Mouse (Mus musculus): ENCODE results near the gene Olfr288. TPM values are rescaled to one million over a fixed set of nuclear protein-coding genes. Genes with fewer than 3 reads are reported as not detected.
A peak's percentile ranks its signal among the peaks of the same experiment; 100 is the strongest.

Olfr288 gene
- polyA plus RNA-seq, 1 experiment from 2014 or later: not detected

DNA sequence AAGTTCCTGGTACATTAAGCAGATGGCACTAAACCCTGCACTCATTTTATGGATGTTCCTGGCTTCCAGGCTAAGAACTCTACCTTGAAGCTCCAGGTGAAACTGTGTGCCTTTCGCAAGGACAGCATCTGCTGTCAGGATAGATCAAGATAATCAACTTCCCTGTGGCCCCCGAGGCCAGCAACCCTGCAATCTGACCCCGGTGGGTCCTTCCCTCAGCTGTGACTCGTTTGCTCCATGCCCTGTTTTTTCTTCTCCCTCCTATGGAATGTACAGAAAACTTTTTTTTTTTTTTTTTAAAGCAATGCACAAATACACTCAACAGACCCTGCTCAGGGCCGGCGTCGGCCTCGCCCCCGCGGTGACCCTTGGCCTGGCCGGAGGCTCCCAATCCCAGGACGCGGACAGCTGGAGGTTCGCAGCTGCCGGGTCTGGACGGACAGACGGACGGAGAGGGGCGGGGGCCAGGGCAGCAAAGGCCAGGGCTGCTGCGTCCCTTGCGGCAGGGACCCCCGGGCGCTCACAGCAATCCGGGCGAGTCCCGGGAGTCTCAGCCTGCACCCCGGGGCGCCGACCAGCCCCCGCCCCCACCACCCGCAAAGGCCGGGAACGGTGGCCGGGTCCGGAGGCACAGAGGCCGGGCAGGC is 50.4 kb downstream of the Olfr288 start:
- Histone ChIP-seq H3K27ac (ENCODE audit: low read length) (peak overlapping the region; percentile 76), H3K4me3 (ENCODE audit: low read depth, low read length) (peak overlapping the region; percentile 95), H3K27me3 (ENCODE audit: control insufficient read depth, insufficient read depth, low read depth, low read length) (no peaks in the 10 kb centered on the region), H3K36me3 (ENCODE audit: control insufficient read depth, insufficient read depth, low read length) (peaks cover 17% of the 10 kb centered on the region), H3K4me2 (ENCODE audit: low read length) (peak overlapping the region; percentile 85), H3K9me3 (replicated peaks; ENCODE audit: control insufficient read depth, low read length, poor library complexity, severe bottlenecking) (no peaks in the 10 kb centered on the region), H3K4me1 (ENCODE audit: control insufficient read depth, insufficient read depth, low read length) (peaks cover 13% of the 10 kb centered on the region), H3K9ac (ENCODE audit: low read depth, low read length) (peak overlapping the region; percentile 98)
- whole genome bisulfite sequencing: 2% methylated on average over 30 of the region's 36 CpGs
- peak; percentile 15 for ATAC-seq

- Histone ChIP-seq H3K4me1 (ENCODE audit: control insufficient read depth, insufficient read depth, low read length) (peaks cover 13% of the 10 kb centered on the region), H3K9me3 (replicated peaks; ENCODE audit: control insufficient read depth, low read length, poor library complexity, severe bottlenecking) (no peaks in the 10 kb centered on the region), H3K4me2 (ENCODE audit: low read length) (no peak overlapping the region), H3K36me3 (ENCODE audit: control insufficient read depth, insufficient read depth, low read length) (peaks cover 27% of the 10 kb centered on the region), H3K4me3 (ENCODE audit: low read depth, low read length) (no peak overlapping the region), H3K27me3 (ENCODE audit: control insufficient read depth, insufficient read depth, low read depth, low read length) (no peaks in the 10 kb centered on the region), H3K27ac (ENCODE audit: low read length) (no peak overlapping the region), H3K9ac (ENCODE audit: low read depth, low read length) (no peak overlapping the region)
- WGBS: 87% methylated on average over 9 of the region's 10 CpGs
- ATAC-seq: no peak
Measured at GRCm38 (mm10) chr15:98142515-98142914, 52.8 kb downstream of the Olfr288 start.

DNA sequence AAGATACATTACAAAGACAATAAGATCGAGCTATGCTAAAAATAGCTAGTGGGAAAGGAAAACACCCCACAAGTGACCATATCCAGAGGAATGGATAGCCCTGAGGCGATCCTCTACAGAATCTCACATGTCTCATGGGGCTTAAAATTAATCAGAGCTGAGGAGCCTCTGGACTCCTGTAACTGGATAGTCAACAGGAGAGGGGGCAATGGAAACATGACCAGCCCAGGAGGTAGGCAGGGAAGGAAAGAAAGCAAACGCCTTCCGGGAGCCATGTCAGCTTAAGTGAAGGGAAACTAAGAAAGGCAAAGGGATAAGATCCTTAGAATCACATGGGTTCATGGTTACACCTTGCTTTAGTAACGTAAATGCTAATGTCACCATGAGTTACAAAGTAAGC is 54.5 kb downstream of the Olfr288 start:
- Histone ChIP-seq H3K4me3 (ENCODE audit: low read depth, low read length) (no peak overlapping the region), H3K9me3 (replicated peaks; ENCODE audit: control insufficient read depth, low read length, poor library complexity, severe bottlenecking) (no peaks in the 10 kb centered on the region), H3K9ac (ENCODE audit: low read depth, low read length) (no peak overlapping the region), H3K4me1 (ENCODE audit: control insufficient read depth, insufficient read depth, low read length) (peaks cover 9% of the 10 kb centered on the region), H3K36me3 (ENCODE audit: control insufficient read depth, insufficient read depth, low read length) (peaks cover 42% of the 10 kb centered on the region), H3K4me2 (ENCODE audit: low read length) (no peak overlapping the region), H3K27me3 (ENCODE audit: control insufficient read depth, insufficient read depth, low read depth, low read length) (no peaks in the 10 kb centered on the region), H3K27ac (ENCODE audit: low read length) (no peak overlapping the region)
- 95% methylated on average over 5 of the region's 5 CpGs for WGBS
- ATAC-seq: no peak

DNA sequence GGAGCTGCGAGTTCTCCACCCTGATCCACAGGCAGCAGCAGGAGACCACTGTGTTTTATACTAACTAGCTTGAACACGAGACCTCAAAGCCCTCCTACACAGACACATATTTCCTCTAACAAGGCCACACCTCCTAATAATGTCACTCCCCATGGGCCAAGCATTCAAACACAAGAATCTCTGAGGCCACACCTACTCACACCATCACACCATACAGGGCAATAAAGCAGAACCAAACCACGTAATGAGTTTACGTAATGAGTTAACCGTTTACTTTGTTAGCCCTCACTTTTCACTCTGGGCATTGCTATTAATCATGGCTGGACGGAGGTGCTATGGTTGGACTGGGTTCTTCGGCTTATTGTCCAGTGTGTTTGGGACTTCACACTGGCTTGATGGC is 55.6 kb downstream of the Olfr288 start:
- H3K27ac ChIP-seq (ENCODE audit: low read length): no peak overlapping the region
- H3K27me3 ChIP-seq (ENCODE audit: control insufficient read depth, insufficient read depth, low read depth, low read length): no peaks in the 10 kb centered on the region
- H3K4me2 ChIP-seq (ENCODE audit: low read length): no peak overlapping the region
- H3K9ac ChIP-seq (ENCODE audit: low read depth, low read length): no peak overlapping the region
- H3K4me1 ChIP-seq (ENCODE audit: control insufficient read depth, insufficient read depth, low read length): peaks cover 8% of the 10 kb centered on the region
- no peaks in the 10 kb centered on the region for H3K9me3 ChIP-seq (replicated peaks; ENCODE audit: control insufficient read depth, low read length, poor library complexity, severe bottlenecking)
- ATAC-seq: no peak
- WGBS: 91% methylated on average over 7 of the region's 7 CpGs
- H3K36me3 ChIP-seq (ENCODE audit: control insufficient read depth, insufficient read depth, low read length): peaks cover 49% of the 10 kb centered on the region
- no peak overlapping the region for H3K4me3 ChIP-seq (ENCODE audit: low read depth, low read length)

- Histone ChIP-seq H3K27me3 (ENCODE audit: control insufficient read depth, insufficient read depth, low read depth, low read length) (no peaks in the 10 kb centered on the region), H3K36me3 (ENCODE audit: control insufficient read depth, insufficient read depth, low read length) (peaks cover 67% of the 10 kb centered on the region), H3K9me3 (replicated peaks; ENCODE audit: control insufficient read depth, low read length, poor library complexity, severe bottlenecking) (no peaks in the 10 kb centered on the region), H3K27ac (ENCODE audit: low read length) (no peak overlapping the region), H3K9ac (ENCODE audit: low read depth, low read length) (no peak overlapping the region), H3K4me1 (ENCODE audit: control insufficient read depth, insufficient read depth, low read length) (no peaks in the 10 kb centered on the region), H3K4me2 (ENCODE audit: low read length) (no peak overlapping the region), H3K4me3 (ENCODE audit: low read depth, low read length) (no peak overlapping the region)
- no peak for ATAC-seq
- 95% methylated on average over 9 of the region's 9 CpGs for WGBS
Measured at GRCm38 (mm10) chr15:98136871-98137270, 58.5 kb downstream of the Olfr288 start.

Other genes starting within 250 kb of the Olfr288 start
- gene Tmem106c, start 231.3 kb downstream of the Olfr288 start, polyA plus RNA-seq (2015; fragmentation: Nextera tagmentation; extraction: Ambion mirVana): 52.5 and 57.2 TPM in 2 replicates
- 22.6 and 34.8 TPM in 2 replicates for gene Col2a1, start 190.8 kb downstream of the Olfr288 start, polyA plus RNA-seq (2015; fragmentation: Nextera tagmentation; extraction: Ambion mirVana)
- gene Pfkm, start 103.0 kb downstream of the Olfr288 start, polyA plus RNA-seq (2015; fragmentation: Nextera tagmentation; extraction: Ambion mirVana): 93.9 and 102 TPM in 2 replicates
- 20.8 and 25.3 TPM in 2 replicates for gene Senp1, start 101.8 kb downstream of the Olfr288 start, polyA plus RNA-seq (2015; fragmentation: Nextera tagmentation; extraction: Ambion mirVana)
- gene Asb8, start 29.9 kb downstream of the Olfr288 start, polyA plus RNA-seq (2015; fragmentation: Nextera tagmentation; extraction: Ambion mirVana): 60.2 and 63.5 TPM in 2 replicates
- 118 and 146 TPM in 2 replicates for gene Ccdc184, start 28.4 kb downstream of the Olfr288 start, polyA plus RNA-seq (2015; fragmentation: Nextera tagmentation; extraction: Ambion mirVana)
- not detected in 2 replicates for gene Gm44579, start 25.4 kb upstream of the Olfr288 start, polyA plus RNA-seq (2015; fragmentation: Nextera tagmentation; extraction: Ambion mirVana)
- gene Olfr287, start 25.5 kb upstream of the Olfr288 start, polyA plus RNA-seq (2015; fragmentation: Nextera tagmentation; extraction: Ambion mirVana): 0.16 and 0.20 TPM in 2 replicates
- not detected in 2 replicates for gene Olfr286, start 38.9 kb upstream of the Olfr288 start, polyA plus RNA-seq (2015; fragmentation: Nextera tagmentation; extraction: Ambion mirVana)
- gene H1fnt, start 61.8 kb upstream of the Olfr288 start, polyA plus RNA-seq (2015; fragmentation: Nextera tagmentation; extraction: Ambion mirVana): not detected in 2 replicates
- 13.3 and 14.4 TPM in 2 replicates for gene Zfp641, start 100.6 kb upstream of the Olfr288 start, polyA plus RNA-seq (2015; fragmentation: Nextera tagmentation; extraction: Ambion mirVana)
- not detected in 2 replicates for gene Olfr285, start 121.8 kb upstream of the Olfr288 start, polyA plus RNA-seq (2015; fragmentation: Nextera tagmentation; extraction: Ambion mirVana)
- gene Olfr284, start 145.4 kb upstream of the Olfr288 start, polyA plus RNA-seq (2015; fragmentation: Nextera tagmentation; extraction: Ambion mirVana): not detected in 2 replicates
- gene Olfr283, start 185.4 kb upstream of the Olfr288 start, polyA plus RNA-seq (2015; fragmentation: Nextera tagmentation; extraction: Ambion mirVana): not detected in 2 replicates
- not detected in 2 replicates for gene Olfr282, start 235.7 kb upstream of the Olfr288 start, polyA plus RNA-seq (2015; fragmentation: Nextera tagmentation; extraction: Ambion mirVana)

All from midbrain, embryonic 16.5 days (tissue).